Mouse (Mus musculus): ENCODE results near the gene Dnpep. TPM values are rescaled to one million over a fixed set of nuclear protein-coding genes. Genes with fewer than 3 reads are reported as not detected.

Gene Dnpep
- total RNA-seq (2021), result 10 to 100 TPM; 50.4 to 55.2 TPM
- long read RNA-seq, experiment 1, transcript Dnpep-201 (15 exons, 2,488 nt), result major isoform, 55 of 82 reads
- long read RNA-seq, experiment 1, transcript Dnpep-209 (14 exons, 1,862 nt), result minor isoform, 6 of 82 reads
- long read RNA-seq, experiment 1, partial matches to known transcripts, result 8 of 82 reads
- long read RNA-seq, experiment 1, other reads (novel, unspliced or antisense), result 10 of 82 reads
- long read RNA-seq, experiment 2, transcript Dnpep-201 (15 exons, 2,488 nt), result major isoform, 71 of 91 reads
- long read RNA-seq, experiment 2, partial matches to known transcripts, result 7 of 91 reads
- long read RNA-seq, experiment 2, other reads (novel, unspliced or antisense), result 4 of 91 reads

DNA sequence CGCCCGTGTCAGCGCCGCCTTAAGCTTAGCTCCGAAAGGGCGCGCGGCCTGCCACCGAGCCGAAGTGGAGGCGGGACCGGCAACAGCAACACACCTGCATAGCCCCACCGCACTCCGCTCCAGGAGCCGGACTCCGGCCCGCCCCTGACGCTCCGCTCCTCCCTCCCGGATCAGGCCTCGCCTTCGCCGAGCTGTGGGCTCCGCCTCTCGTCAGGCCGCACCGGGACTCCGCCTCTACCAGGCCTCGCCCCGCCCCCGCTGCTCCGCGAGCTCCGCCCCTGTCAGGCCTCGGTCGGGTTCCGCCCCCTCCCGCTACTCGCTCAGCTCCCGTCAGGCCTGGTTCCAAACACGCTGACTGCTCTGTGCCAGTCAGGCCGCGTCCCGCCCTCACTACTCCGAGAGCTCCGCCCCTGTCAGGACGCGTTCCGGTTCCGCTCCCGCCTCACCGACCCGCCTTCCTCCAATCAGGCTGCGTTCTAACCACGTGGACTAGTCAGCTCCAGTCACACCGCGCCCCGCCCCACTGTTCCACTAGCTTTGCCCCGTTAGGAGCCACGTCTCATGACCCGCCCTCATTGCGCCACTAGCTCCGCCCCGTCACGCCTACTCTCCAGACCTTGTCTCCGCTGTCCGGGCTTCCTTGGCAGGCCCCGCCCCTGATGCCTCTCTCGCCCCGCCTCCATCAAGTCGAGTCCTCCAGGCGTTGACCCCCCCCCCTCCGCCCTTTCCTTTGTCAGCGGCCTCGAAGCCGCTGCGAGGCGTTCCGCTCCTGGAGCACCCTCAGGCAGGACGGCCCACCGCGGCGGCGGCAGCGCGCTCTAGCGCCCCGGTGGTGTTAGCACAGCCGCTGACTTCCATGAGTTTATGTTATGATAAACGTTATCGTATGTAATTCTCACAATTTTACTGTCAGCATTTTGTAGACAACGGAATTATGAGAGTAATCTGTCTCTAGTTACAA, at the start of gene Dnpep:
TSS of gene Dnpep (minus strand) at position 750 of the 961 bp plus-strand sequence.
- peak; percentile 100 for DNase-seq (ENCODE audit: low spot score in 2 of 2)

DNA sequence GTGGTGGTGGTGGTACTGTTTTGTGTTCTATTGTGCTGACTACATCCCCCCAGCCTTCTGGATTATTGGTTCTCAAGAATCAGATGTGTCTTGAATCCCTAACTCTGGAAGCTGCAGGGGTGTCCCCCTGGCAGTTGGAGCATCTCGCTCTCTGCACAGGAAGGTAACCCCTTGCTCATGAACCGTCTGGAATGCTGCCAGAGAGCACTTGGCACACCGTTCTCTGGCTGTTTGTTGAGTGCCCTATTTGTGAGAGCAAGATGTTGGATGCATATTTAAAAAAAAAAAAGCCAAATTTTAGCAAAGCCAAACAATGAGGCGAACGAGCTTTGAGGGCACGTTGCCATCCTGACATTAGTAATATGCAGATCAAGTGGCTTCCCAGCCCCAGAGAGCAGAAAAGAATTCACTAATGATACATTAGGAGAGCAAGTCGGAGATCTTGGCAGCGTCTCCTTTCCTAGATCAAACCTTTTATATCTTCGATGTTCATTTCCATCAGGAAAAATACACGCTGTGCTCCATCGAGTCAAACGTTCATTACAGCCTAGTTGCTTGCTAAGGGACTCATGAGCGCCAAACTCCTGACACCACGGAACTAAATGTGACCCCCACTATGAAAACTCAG, 47.8 kb upstream of the Dnpep start:
- DNase-seq (ENCODE audit: low spot score in 2 of 2), result no peak

DNA sequence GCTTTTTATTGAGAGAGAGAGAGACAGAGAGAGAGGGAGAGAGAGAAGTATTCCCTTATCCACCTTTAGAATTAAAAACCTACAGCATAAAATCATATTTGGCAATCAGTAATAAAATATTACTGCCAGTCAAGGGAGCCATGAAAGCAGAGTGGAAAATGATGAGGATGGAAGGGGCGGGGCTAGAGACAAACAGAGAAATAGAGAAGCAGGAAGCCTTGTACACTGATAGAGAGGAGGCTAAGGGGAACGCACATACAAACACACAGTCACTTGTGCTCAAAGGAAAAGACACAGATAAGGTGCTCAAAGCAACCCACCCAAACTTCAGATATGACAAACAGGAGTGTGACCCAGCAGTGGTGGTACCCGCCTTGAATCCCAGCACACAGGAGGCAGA, 46.1 kb upstream of the Dnpep start:
- DNase-seq (ENCODE audit: low spot score in 2 of 2), result no peak

DNA sequence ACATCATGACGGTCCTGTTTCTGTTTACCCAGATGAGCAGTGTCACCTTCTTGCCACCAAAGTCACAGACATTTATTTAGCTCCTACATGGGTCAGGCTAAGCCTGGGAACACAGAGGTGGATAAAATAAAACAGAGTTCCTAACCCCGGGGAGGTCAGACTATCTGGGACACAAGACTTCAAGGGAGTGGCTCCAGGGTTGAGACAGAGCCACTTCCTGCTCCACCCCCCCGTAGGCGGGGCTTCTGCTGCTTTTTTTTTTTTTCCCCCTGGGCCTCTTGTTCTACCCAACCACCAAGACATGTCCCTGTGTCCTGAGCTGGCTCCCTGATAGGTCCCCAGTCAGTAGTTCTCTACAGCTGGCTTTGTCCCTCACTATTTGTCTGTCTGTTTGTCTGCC, 44.0 kb upstream of the Dnpep start:
- no peak for DNase-seq (ENCODE audit: low spot score in 2 of 2)

DNA sequence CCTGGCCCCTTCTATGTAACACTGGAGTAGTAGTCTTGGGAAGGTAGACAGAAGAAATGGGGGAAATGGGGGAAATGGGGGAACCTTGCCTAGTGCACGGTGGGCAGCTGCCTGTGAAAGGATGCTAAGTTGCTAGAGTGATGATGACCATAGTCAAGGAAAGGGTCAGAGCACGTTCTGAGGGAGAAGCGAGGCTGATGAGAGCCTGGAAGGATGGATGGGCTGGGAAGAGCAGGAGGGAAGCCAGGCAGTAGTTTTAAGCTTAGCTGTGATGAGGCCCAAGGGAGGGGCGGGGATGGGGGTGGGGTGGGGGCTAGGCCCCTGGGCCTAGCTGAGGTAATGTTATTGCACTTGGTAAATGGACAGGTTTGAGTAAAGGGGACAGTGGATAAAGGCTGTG, 43.3 kb upstream of the Dnpep start:
- DNase-seq (ENCODE audit: low spot score in 2 of 2), result no peak

DNA sequence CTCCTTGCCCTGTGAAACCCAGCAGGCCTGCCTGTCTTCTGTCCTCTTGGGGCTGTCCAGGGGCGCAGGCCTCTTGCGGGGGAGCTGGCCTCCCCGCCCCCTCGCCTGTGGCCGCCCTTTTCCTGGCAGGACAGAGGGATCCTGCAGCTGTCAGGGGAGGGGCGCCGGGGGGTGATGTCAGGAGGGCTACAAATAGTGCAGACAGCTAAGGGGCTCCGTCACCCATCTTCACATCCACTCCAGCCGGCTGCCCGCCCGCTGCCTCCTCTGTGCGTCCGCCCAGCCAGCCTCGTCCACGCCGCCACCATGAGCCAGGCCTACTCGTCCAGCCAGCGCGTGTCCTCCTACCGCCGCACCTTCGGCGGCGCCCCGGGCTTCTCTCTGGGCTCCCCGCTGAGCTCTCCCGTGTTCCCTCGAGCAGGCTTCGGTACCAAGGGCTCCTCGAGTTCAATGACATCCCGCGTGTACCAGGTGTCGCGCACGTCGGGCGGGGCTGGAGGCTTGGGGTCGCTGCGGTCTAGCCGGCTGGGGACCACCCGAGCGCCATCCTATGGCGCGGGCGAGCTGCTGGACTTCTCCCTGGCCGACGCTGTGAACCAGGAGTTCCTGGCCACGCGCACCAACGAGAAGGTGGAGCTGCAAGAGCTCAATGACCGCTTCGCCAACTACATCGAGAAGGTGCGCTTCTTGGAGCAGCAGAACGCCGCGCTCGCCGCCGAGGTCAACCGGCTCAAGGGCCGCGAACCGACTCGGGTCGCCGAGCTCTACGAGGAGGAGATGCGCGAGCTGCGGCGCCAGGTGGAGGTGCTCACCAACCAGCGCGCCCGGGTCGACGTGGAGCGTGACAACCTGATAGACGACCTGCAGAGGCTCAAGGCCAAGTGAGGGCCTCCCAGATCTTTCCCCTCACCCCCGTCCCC, 42.6 kb upstream of the Dnpep start, which contains the start of gene Des:
TSS of gene Des (plus strand) at position 218 of the 920 bp plus-strand sequence.
- DNase-seq (ENCODE audit: low spot score in 2 of 2), result no peak

DNA sequence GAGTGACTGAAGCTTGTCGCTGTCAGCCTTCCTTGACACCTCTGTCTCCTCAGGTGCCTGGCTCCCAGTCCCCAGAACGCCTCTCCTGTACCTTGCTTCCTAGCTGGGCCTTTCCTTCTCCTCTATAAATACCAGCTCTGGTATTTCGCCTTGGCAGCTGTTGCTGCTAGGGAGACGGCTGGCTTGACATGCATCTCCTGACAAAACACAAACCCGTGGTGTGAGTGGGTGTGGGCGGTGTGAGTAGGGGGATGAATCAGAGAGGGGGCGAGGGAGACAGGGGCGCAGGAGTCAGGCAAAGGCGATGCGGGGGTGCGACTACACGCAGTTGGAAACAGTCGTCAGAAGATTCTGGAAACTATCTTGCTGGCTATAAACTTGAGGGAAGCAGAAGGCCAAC, 41.6 kb upstream of the Dnpep start:
- no peak for DNase-seq (ENCODE audit: low spot score in 2 of 2)

DNA sequence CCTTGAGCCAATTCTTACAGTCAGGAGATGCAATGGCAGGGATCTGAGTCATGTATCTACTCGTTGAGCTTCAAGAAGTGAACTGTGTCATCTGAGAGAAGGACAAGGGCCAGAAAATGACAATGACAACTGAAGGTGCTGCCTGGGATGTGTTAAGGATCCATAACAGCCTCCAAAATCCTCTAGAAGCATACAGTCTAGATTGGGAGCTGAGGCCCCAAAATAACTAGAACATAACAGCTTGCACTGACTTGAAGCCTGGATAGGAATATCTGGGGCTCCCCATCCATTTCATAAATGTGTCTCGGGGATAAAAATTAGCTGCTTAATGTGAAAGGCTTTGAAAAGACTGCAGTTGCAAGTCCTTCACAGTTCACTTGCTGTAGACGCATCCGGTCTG, 40.2 kb upstream of the Dnpep start:
- DNase-seq (ENCODE audit: low spot score in 2 of 2), result no peak

DNA sequence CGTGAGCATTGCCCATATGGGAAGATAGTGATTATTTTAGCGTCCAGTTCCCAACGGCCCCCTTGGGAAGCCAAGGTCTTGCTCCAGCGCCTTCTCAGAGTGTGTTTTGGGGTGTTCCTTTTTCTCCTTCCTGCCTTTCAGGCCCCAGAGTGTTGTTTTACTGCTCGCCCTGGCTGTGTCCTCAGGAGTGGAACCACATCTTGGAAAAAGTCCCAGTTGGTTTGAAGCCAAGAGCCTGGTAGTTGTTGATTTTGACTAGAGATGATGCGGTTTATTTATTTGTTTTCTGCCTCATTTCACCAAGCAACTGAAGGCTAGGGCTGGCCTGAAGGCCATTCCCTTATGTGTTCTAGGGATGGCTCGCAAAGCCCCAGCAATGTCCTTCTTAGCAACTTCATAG, 39.5 kb upstream of the Dnpep start:
- DNase-seq (ENCODE audit: low spot score in 2 of 2), result peak in 1 of 2 experiments; percentile 49

DNA sequence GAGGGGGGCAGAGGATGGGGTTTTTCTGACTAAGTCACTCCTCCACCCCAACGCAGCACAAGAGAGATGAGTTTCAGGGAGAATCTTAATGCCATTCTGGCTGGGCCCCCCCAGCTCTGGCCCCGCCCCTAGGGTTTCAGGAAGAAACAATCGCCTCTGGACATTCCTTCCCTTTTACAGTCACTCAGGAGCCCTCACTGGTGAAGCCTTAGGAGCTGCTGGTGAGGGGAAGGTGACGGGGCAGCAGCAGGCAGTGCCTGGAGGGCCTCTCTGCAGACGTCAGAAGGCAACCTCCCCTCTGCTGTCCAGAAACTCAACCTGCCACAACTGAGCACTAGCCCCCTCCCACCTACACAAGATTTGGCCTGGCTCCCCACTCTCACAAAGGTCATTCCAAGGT, 31.5 kb upstream of the Dnpep start:
- DNase-seq (ENCODE audit: low spot score in 2 of 2), result no peak

DNA sequence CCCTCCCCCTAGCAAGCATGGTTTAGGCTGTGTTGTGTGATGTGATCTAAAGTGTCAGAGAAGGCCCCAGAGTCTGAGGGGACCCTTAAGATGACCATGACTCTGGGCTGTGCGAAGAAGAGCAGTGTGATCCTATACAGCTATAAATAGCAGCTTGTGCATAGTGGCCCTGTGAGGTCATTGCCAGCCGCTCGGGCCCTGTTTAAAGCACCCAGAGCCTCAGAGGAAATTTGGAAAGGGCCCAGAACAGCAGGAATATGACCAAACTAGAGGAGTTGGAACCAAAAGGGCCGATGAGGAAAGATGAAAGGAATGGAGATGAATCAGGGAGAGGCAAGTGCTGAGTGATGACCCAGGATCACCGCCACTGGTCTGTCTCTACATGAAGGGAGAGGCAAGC, 29.5 kb upstream of the Dnpep start:
- DNase-seq (ENCODE audit: low spot score in 2 of 2), result no peak

DNA sequence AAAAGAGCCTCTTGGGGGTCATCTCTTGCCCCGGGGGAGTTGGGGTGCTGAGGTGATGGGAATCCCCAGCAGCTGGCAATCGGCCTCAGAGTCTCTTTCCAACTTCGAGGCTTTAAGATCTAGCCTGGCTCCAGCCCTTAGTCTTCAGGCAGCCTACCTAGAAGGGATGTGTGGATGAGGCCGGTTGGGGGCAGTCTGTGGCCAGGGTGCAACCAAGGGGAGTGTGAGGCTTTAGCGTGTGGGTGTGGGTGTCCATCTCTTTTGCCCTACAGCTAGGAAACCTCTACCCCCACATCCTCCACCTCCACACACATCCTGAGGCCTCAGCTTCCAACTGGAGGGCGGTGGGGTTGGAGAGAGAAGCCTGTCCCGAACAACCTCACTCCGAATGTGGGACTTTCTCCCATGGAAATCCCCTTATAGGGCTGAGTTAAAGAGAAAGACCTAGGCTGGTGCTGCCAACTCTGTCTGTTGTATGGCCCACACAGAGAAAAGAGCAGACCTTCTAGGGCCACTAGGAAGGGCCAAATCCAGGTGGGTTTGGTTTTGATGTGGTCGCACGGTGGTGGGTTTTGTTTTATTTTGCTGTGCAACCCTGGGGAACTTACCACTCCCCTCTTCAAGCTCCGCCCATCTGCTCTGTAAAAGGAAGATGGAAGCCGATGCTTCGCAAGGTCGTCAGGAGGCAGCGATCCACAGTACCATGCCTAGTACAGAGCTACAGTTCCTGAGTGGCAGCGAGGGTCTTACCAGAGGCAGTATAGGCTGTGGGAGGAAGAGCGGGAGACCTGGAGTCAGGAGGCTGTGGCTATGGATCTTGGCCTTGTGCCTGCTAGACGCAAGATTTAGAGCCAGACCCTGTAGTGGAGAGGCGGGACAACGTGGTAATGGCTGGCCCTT, 27.5 kb upstream of the Dnpep start:
- no peak for DNase-seq (ENCODE audit: low spot score in 2 of 2)

DNA sequence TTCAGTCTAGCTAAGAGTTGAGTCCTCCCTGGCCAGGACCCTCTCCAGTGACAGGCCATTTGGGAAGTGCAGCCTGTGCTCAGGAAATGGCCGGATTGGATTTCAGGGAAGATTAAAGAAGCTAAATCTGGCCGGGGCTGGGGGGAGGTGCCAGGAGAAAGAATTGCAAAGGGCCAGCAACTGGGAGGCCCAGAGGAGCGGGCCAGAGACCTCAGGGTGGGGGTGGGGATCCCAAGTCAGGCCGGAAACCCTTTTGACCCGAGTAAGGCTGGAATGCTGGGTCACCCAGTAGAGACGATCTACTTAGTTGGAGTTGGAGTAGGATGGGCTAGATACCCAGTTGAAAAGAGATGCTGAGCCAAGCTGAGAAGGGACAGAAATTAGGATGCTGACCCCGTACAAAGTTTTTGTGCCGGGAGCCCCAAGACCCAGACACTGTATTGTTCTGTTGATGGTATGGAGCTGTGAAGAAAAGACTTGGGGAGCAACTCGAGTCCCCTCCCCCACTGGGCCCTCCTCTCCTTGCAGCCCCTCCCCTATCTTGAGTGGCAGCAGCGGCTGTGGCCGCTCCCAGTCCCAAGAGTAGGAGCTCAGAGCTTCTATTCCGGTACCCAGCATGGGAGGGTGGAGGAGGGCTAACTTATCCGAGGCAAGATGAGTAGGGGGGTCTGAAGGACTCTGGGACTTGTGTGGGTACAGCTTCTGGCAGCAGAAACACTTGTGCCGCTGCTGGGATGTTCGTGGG, 26.7 kb upstream of the Dnpep start:
- DNase-seq (ENCODE audit: low spot score in 2 of 2), result no peak

DNA sequence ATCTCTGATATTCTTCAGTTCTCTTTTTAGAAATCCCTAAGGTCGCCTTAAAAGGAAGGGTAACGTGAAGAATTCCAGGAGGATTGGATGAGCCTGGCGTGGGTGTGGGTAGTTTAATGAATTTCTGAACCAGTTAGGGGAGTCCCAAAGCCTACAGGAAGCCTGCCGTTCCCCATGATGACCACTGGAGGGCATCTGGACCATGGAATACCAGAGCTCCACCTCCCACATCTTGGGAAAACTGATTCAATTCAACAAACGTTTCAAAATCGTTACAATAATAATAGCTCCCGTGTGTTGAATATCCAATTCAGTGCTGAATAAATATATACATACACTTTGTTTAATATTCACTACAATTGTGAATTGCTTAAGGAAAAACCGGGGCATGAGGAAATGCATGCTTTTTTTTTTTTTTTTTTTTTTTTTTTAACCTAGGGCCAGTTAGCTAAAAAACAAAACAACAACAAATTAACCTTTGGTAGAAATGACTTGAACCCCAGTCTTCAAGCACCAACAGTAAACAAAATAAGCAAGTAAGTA, 25.2 kb upstream of the Dnpep start:
- peak; percentile 71 to 86 for DNase-seq (ENCODE audit: low spot score in 2 of 2)

DNA sequence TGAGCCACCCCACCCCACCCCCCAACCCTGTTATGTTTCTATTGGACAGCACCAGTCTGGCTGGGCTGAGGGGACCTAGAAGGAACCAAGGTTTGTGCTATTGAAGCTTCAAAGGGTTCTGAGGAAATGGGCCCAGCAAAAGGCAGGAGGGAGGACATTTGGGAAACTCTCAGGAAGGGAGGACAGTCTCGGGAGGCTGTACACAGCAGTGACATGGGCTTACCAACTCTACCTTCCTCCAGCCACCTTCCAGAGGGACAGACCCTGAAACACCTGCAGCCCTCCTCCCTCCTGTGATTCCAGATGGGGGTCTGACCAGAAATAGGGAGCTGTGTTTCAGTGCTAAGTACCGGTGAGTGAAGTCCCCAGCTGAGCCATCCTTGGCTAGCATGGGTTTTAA, 22.7 kb upstream of the Dnpep start:
- DNase-seq (ENCODE audit: low spot score in 2 of 2), result no peak

DNA sequence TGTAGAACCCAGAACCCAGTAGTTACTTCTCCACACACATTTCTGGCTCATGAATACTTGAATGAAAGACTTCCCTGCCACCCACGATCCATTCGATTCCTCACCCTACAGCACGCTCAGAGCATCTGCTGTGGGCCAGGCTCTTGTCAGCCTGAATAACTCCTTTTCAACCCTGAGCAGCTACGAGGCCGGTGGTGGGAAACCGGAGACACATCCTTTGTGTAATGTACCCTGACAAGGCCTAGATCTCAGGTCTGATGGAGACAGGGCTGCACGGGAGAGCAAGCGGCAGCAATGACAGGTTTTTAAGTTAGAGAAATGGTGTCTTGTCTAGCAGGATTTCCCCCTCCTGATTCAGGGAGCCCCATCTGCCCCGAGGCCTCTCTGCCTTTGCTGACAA, 21.5 kb upstream of the Dnpep start:
- DNase-seq (ENCODE audit: low spot score in 2 of 2), result peak; percentile 33 to 55

DNA sequence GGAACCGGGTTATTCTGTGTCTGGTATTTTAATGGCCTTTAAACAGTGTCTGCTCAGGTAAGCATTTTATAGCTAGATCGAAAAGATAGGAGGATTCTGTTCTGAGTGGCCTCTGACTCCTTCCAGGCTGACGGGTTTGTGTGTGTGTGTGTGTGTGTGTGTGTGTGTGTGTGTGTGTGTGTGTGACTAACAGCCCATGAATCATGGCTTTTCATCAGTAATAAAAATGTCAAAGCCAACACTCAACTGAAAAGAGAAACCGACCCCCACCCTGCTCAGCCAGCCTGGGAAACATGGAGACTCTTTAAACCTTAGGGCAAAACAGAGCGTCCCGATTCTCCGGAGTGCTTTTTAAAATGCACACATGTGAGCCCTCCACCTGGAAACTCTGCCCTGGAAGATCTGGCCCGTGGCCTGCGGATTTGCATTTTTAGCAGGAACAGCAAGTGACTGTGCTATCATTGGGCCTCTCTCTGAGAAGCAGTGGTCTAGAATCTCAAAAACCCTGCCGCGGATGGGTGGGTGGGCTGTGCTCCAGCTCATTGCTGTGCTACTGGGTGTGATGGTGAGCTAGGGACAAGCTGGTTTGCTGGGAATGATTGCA, 20.4 kb upstream of the Dnpep start:
- peak; percentile 42 for DNase-seq (ENCODE audit: low spot score in 2 of 2)

DNA sequence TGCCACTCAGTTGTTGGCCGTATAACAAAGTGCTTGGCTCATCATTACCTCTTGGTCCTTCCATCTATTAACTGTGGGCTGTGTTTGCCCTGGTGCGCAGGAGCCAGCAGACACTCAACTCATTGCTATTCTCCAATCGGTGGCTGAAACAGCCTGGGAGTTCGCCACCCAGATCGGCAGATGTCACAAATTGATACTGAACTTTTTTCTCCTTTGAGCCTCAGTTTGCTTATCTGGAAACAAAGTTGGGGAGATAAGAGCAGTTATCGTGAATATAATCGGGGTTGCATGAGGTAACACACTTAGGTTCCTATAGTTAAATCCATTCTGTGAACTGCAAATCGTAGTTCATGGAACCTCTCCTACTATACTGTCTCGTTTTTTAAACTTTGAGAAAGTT, 19.3 kb upstream of the Dnpep start:
- no peak for DNase-seq (ENCODE audit: low spot score in 2 of 2)
